Mouse (Mus musculus): Measurements from ENCODE around the gene Mrps27.

- TF ChIP-seq FLI1 (IDR thresholded peaks at IDR 0.05; ENCODE audit: low read length) (no peak), GATA1 (IDR thresholded peaks at IDR 0.05; ENCODE audit: borderline replicate concordance, low read length) (no peak)
These were observed 19.3 kb downstream of the Mrps27 start for GRCm38 (mm10) chr13:99363866-99364265.
